Mouse (Mus musculus): ENCODE results near the gene Cggbp1. TPM values are rescaled to one million over a fixed set of nuclear protein-coding genes. Genes with fewer than 3 reads are reported as not detected.
A peak's percentile ranks its signal among the peaks of the same experiment; 100 is the strongest.

Gene Cggbp1
- polyA plus RNA-seq, 1 experiment, result 18.5 TPM

DNA sequence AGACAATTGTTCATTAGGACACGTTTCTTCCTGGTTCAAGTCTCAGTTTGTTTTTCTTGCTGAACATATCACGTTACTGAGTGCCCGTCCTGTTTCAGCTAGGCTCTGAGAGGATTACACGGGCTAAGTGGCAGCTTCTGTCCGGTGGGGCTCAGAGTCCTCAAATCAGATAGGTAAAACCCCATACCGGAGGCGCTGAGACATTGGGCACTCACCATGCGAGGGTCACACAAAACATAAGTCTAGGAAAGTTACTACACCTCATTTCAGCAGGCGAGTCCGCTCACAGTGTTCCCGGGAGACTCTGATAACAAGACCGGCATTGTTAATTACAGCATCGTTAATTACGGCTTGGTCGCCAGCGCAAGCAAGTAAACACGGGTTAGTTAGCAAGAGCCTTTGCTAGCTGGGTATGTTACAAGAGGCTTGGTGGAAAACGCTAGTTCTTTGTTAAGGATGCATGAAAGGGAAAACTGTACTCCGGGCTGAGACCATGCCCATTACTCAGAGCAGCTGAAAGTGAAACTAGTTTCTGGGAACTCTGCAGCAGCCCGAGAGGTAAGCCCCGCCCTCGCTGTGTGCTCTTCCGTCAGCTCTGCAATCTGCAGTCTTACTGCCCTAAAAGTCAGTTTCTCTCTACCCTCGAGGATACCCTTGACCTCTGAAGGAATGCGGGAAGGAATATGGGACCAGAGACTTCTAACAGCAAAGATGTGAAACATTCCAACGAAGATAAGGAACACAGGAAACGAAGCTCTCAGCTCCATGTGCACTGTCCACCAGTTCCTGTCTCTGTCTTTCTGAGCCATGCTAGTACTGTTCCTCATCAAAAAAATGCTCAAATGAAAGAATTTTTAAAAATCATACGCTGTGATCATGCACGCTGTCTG lies 21.9 kb downstream of the Cggbp1 start:
- peak; percentile 62 for DNase-seq (ENCODE audit: low read depth)

DNA sequence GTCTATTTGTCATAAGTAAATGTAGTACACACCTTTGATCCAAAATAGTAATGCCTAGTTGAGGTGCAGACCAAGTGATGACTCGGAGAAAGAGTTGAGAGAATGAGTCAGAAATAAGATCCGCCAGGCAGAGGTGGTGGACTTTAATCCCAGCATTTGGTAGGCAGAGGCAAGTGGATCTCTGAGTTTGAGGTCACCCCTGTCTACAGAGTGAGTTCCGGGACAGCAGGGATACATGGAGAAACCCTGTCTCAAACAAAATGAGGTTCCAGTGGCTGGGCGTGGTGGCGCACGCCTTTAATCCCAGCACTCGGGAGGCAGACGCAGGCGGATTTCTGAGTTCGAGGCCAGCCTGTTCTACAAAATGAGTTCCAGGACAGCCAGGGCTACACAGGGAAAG lies 23.6 kb downstream of the Cggbp1 start:
- no peak for DNase-seq (ENCODE audit: low read depth)

DNA sequence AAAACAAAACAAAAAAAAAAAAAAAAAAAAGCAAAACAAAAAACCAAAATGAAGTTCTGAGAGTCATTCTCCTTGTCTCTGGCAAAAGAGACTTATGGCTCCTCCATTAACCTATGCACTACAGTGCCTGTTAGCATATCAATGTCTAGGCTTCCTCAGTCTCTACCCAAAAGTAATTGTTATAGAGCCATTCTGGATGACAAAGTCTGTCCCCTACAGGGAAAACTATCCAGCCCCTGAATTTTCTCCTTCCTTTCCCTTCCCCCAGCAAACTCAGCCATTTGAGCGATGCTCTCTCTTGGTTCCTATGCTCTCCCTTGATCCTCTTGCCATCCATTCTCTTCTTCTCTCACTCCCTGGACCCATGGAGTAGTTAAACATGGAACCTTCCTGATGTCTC lies 24.0 kb downstream of the Cggbp1 start:
- DNase-seq (ENCODE audit: low read depth), result no peak

DNA sequence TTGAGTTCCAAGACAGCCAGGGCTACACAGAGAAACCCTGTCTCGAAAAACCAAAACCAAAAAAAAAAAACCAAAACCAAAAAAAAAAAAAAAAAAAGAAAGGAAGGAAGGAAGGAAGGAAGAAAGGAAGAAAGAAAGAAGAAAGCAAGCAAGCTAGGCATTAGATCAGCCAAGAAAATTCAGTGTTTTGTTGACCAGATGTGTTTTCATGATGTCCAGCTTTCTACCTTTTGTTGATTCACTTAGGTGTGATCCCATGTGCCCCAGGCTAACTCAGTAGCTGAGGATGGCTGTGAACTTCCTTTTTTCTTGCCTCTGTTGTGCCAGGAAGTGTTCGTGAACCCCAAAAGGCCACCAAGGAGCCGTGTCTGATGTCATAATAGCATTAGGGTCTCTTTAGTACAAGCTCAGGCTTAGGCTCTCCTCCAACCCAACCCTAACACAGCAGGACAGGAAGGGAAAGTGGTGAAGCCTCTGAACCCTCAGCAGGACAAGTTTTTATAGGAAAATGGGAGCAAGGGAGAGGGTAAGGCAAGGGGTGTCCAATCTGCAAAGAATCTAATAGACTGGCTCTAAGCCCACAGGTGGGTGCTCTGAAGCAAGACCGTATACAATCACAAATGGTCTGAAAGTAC lies 25.0 kb downstream of the Cggbp1 start:
- no peak for DNase-seq (ENCODE audit: low read depth)

DNA sequence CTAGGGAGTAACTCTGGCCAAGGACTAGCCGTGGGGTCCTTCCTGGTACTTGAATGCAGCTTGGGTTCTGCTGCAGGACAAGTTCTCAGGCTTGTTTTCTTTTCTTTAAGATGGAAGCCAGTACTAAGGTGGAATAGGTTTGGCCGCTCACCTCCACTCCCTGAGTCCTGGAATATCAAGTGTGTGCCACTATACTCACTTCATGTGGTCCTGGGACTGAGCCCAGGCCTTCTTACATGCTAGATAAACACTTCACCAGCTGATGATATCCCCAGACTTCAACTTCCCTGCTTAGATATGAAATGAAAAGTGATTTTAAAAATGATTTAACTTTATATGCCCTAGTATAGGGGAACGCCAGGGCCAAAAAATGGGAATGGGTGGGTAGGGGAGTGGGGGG lies 25.5 kb downstream of the Cggbp1 start:
- DNase-seq (ENCODE audit: low read depth), result no peak

DNA sequence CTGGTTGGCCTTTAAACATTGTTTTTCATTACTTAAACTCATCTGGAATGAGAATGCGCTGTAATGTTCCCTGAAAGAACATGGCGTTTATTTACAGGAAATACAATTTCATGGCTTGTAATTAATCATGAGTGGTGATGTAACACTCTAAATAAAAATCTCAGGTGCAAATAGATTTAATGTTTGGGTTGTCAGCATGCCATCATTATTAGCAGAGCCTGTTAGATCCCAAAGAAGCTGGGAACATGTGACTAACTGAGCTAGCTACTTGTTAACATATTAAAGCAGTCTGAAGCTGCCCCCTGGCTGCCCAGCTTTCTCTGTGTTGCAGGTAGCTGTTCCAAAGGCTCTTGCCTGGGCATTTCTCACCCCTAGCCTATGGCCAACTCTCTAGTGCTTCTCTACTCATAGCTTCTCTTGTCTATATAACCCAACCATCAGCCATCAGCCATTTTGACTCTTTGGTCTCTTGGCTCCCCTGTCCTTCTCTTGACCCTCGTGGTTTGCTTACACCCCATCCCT lies 26.9 kb downstream of the Cggbp1 start:
- DNase-seq (ENCODE audit: low read depth), result peak; percentile 54

DNA sequence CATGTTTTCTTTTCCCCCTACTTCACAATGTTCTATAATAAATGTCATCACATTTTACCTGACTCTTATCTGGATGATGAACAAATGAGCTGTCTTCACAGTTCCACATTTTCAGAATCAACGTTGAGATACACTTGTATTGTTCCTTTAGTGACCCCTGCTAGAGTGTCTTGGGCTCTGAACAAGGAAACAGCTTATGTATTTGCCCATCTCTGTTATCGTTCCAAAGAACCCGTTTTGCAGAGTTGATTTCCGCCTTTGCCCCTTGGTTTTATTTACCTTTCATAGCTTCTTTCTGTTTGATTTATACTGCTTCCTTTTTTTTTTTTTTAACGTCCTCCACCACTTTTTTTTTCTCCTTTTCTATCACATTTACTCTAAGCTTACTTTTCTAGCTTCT lies 27.9 kb downstream of the Cggbp1 start:
- DNase-seq (ENCODE audit: low read depth), result no peak

DNA sequence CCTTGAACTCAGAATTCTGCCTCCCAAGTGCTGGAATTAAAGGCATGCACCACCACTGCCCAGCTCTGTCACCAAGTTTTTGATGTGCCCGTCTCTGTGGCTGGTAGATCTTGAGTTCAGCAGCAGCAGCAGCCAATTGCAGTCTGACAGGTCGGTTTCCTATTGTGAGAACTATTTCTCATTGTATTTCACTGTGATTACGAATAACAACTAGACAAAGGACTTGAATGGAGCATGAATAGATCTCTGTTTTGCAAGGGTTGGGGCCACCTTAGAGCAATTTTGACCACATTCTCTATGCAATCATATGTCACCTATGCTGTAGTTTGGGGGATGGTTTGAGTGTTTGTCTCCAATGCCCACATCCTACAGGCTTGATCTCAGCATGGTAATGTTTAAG lies 29.2 kb downstream of the Cggbp1 start:
- no peak for DNase-seq (ENCODE audit: low read depth)

DNA sequence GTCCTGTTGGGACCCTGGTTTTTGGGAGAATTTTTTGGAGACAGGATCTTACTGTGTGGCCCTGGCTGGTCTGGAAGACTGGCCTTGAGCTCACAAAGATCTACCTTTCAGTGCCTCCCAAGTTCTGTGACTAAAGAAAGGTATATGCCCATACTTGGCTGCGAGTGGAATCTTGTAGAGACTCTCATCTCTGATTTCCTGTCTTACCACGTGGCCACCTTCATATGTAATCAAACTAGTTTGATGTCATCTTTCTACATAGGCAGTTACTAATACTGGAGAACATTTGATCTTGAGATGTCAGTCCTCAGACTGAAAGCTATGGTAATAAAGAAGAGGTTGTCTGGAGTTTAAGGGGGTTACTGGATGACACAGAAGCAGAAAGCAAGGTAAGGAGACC lies 29.6 kb downstream of the Cggbp1 start:
- no peak for DNase-seq (ENCODE audit: low read depth)

DNA sequence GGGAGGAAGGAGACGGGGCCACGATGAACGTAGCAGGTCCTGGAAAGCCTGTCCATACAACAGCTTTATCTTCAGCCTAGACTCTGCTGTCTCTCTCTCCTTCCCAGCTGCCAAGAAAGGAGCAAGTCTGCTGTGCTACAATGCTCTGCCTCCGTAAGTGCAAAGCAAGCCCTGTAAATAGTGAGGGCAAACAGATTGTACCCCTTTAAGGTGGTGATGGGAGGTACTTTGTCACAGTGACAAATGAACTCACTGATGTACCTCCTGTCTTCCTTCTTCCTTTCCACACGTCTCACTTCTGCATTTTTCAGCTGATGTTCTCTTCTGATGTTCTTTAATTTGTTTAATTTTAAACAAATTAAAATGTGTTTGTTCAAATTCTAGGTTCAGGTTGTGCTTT lies 32.1 kb downstream of the Cggbp1 start:
- no peak for DNase-seq (ENCODE audit: low read depth)

DNA sequence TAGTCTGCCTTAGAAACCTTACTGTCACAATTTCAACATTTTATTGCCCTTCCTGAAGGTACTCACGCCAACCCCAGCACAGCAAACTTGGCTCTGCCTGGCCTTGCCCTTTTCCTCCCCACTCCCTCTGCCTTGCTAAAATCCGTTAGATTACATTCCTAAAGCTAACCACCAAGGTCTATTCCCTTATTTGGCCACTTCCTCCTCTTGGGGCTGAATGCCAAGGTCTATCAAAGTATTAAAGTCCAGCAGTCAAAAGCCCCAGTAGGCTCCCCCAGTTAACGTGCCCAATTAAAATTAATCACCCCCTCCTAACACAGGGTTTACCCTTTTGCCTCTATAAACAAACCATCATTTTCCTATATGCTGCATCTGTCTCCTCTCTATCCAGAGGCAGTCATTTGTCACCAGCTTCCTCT lies 32.6 kb downstream of the Cggbp1 start:
- DNase-seq (ENCODE audit: low read depth), result no peak

DNA sequence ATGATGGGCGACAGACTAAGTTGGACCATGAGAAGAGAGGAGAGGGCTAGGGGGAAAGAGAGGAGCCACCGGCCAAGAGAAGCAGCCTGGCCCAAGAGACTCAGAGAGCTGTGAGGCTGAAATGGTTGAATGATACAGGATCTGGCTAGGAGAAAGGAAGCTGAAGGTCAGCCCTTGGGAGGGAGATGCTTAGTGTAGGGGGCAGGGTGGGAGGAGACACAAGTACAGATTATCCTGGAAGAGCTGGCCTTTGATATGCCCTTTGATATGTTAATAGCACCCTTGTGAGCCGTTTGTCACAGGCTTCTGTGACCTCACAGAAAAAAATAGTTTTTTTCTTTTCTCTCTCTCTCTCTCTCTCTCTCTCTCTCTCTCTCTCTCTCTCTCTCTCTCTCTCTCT lies 33.3 kb downstream of the Cggbp1 start:
- DNase-seq (ENCODE audit: low read depth), result no peak

DNA sequence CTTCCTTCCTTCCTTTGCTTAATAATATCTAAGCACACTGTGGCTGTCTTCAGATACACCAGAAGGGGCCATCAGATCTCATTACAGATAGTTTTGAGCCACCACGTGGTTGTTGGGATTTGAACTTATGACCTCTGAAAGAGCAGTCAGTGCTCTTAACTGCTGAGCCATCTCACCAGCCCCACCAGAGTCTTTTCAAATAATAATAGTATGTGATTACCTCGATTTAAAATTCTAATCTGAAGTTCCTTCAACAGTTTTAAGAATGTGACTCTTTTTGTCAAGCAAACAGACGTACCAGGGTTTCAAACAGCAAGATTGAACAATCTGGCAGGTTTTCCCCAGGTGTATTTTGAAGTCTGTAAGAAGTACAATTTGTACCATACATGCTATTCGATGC lies 33.8 kb downstream of the Cggbp1 start:
- no peak for DNase-seq (ENCODE audit: low read depth)

DNA sequence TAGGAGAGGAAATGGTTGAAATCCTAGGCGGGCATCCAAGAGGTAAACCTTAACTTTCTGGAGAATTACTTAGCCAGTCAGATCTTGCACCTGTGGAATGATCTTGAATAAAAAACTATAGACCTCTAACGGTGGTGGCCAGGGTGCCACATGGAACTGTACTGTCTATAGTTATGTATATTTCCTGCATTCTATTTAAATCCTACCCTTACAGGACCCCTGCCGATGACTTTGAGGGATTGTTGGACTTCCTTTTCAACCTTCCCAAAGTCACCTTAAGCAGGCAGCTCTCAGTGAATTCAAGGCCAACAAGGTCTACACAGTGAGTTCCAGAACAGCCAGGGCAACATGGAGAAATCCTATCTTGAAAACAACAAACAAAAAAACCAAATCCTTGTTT lies 37.7 kb downstream of the Cggbp1 start:
- no peak for DNase-seq (ENCODE audit: low read depth)

DNA sequence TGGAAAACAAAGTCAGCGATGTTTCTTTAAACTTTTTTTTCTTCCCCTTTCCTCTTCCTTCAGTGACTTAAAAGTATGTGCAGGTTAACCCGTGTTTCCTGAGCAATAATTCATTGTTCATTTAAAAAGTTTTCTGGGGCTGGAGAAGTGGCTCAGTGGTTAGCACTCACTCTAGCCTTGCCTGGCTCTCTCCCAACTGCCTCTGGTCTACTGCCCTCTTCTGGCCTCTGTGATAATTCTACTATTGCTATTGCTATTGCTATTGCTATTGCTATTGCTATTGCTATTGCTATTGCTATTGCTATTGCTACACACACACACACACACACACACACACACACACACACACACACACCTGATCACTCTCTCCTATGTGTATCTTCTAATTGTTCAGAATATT lies 47.3 kb downstream of the Cggbp1 start:
- no peak for DNase-seq (ENCODE audit: low read depth)

DNA sequence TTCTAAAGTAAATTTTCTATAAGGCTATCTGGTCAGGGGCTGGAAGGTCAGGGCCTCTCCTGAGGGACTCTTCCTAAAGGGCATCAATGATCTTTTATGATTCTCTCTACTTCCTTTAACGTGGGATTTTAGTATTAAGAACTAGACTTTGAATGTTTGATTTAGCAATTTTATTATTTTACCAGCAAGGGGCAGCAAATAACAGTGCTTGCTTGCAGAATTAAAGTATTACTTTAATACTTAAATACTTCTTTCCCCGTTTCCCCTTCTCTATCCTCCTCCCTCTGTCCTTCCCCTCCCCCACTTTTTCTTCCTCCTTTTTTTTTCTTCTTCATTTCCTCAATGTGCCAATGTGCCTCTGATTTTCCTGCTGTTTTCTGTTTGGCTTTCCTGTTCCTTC lies 51.5 kb downstream of the Cggbp1 start:
- DNase-seq (ENCODE audit: low read depth), result no peak

DNA sequence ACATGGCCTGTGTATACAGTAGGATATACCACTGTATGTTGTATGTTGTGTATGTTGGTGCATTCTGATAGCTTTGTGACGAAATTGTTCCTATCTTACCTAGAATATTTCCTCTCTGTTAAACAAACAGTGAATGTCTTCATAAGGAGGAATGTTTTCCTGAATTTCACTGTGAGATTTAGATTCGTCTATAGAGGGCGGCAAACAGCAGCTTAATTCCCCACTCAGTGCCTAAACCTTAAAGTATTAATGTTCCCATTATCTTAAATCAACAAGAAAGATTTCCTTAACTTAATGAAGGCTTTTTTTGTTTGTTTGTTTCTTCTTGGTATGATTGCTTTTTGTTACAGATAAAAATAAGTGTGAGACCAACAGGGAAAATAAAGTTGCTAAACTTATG lies 55.3 kb downstream of the Cggbp1 start:
- no peak for DNase-seq (ENCODE audit: low read depth)

DNA sequence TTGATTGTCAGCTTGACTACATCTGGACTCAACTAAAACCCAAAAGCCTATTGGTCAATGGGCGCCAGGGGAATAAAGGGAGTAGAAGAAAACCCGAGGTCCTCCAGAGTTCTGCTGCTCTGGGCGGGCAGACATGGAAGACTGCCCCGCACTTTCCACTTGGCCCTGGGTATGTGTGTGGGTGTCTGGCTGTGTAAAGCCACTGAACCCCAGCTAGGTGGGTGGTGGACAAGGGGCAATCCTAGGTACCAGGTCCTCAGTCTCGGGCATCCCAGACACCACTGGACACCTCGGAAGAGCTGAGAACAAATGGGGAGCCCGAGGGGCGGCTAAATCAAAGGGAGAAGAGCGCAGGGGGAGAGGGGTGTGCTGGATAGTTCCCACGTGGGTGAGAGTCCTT lies 57.0 kb downstream of the Cggbp1 start:
- DNase-seq (ENCODE audit: low read depth), result no peak

Other genes with a start within 250 kb of the Cggbp1 start
- gene Csnka2ip, start 249.6 kb upstream of the Cggbp1 start, polyA plus RNA-seq (2012; rRNA removed), result 0.34 and 0.70 TPM in 2 replicates
- gene 4930453N24Rik, start 80.8 kb upstream of the Cggbp1 start, polyA plus RNA-seq (2012; rRNA removed), result 3.9 and 4.7 TPM in 2 replicates
- 2.0 and 2.2 TPM in 2 replicates for gene Zfp654, start 344 bp upstream of the Cggbp1 start, polyA plus RNA-seq (2012; rRNA removed)

Data from gonadal fat pad, adult 2 months (tissue).